Mouse (Mus musculus) forebrain, embryonic 10.5 days (tissue): Measurements from ENCODE around the gene Arhgap22. TPM values are rescaled to one million over a fixed set of nuclear protein-coding genes. Genes with fewer than 3 reads are reported as not detected.

Source experiments
- polyA plus RNA-seq: library from polyadenylated mRNA; unstranded; fragments of >200 nt; fragmentation: Nextera tagmentation; extraction: Ambion mirVana; gene quantifications from 2 replicates; pipeline ENCODE4 v1.2.1, GENCODE M21; 2016

The Arhgap22 gene
- polyA plus RNA-seq, 1 experiment from 2014 or later = 2.3 TPM

Other genes starting within 250 kb of the Arhgap22 start
- gene Lrrc18, start 222.6 kb upstream of the Arhgap22 start, polyA plus RNA-seq = 0.32 and 0.50 TPM in 2 replicates
- gene Wdfy4, start 28.5 kb upstream of the Arhgap22 start, polyA plus RNA-seq = 0.18 and 0.45 TPM in 2 replicates
- gene Mapk8, start 233.1 kb downstream of the Arhgap22 start, polyA plus RNA-seq = 16.7 and 18.4 TPM in 2 replicates